Mouse (Mus musculus) lung, postnatal 0 days (tissue): ENCODE results near the gene Nrg4.

Experiments
- CTCF ChIP-seq: IDR thresholded peaks from 2 replicates; pipeline ENCODE4 v1.5.1; 2016; ENCODE audit warnings: antibody characterized with exemption, mild to moderate bottlenecking
- EP300 ChIP-seq: IDR thresholded peaks from 2 replicates; pipeline ENCODE4 v1.6.1; 2016; ENCODE audit warnings: antibody characterized with exemption, mild to moderate bottlenecking, control low read depth

GRCm38 (mm10) chr9:55283516-55283915 lies 43.1 kb downstream of the Nrg4 start:
- no peak for TF ChIP-seq CTCF
- no peak for TF ChIP-seq EP300
